Mouse (Mus musculus) limb, embryonic 11.5 days (tissue): ENCODE measurements around the gene Dupd1. TPM values are rescaled to one million over a fixed set of nuclear protein-coding genes. Genes with fewer than 3 reads are reported as not detected.

ENCODE experiments used
- ATAC-seq: fragments of 200-750 bp; cut with Nextera tagmentation; 2 replicates; pipeline ENCODE4 v1.8.0; 2017; ENCODE audit warnings: low read depth; ENCODE audit not compliant: insufficient number of reproducible peaks, low FRiP score, low TSS enrichment
- DNase-seq: peaks from one replicate; pipeline ENCODE4 v3.0.0-alpha.2; 2015; ENCODE audit warnings: low spot score
- H3K27ac ChIP-seq: fragments of 300-500 bp; sonication (generic); replicated peaks from 2 replicates; pipeline ENCODE4 v1.5.1; 2014; ENCODE audit warnings: low read depth, mild to moderate bottlenecking, low read length
- H3K27me3 ChIP-seq: fragments of 300-500 bp; sonication (generic); 2 replicates; pipeline ENCODE4 v1.6.1; 2014; ENCODE audit warnings: mild to moderate bottlenecking, low read length, mixed read lengths; ENCODE audit not compliant: control insufficient read depth, insufficient read depth
- H3K36me3 ChIP-seq: fragments of 300-500 bp; sonication (generic); 2 replicates; pipeline ENCODE4 v1.6.1; 2014; ENCODE audit warnings: mild to moderate bottlenecking, low read length, moderate library complexity, mixed read lengths; ENCODE audit not compliant: control insufficient read depth, insufficient read depth
- H3K4me1 ChIP-seq: fragments of 300-500 bp; sonication (generic); 2 replicates; pipeline ENCODE4 v1.6.1; 2014; ENCODE audit warnings: low read length, mixed read lengths; ENCODE audit not compliant: control insufficient read depth, insufficient read depth
- H3K4me2 ChIP-seq: fragments of 300-500 bp; sonication (generic); 2 replicates; pipeline ENCODE4 v1.6.1; 2014; ENCODE audit warnings: low read depth, mild to moderate bottlenecking, moderate library complexity; ENCODE audit not compliant: severe bottlenecking
- H3K4me3 ChIP-seq: fragments of 300-500 bp; sonication (generic); 2 replicates; pipeline ENCODE4 v1.5.1; 2014; ENCODE audit warnings: low read depth, low read length
- H3K9ac ChIP-seq: fragments of 300-500 bp; sonication (generic); 2 replicates; pipeline ENCODE4 v1.6.1; 2014; ENCODE audit warnings: mild to moderate bottlenecking, low read length
- H3K9me3 ChIP-seq: fragments of 300-500 bp; sonication (generic); 2 replicates; pipeline ENCODE4 v1.6.1; 2016; ENCODE audit warnings: low read length; ENCODE audit not compliant: control insufficient read depth
- WGBS: fragments of 180-500 bp; shearing (Covaris S2); extraction: QIAGEN DNeasy Blood & Tissue Kit; methylation state at CpG from one replicate; pipeline ENCODE4 v1.1.7; 2014; 5-methylcytosine and 5-hydroxymethylcytosine counted together
- polyA plus RNA-seq: library from polyadenylated mRNA; unstranded; fragments of >200 nt; fragmentation: Nextera tagmentation; extraction: Ambion mirVana; gene quantifications from 2 replicates; pipeline ENCODE4 v1.2.1, GENCODE M21; 2014

Dupd1 gene
- 0.21 and 0.55 TPM in 2 replicates for polyA plus RNA-seq

DNA sequence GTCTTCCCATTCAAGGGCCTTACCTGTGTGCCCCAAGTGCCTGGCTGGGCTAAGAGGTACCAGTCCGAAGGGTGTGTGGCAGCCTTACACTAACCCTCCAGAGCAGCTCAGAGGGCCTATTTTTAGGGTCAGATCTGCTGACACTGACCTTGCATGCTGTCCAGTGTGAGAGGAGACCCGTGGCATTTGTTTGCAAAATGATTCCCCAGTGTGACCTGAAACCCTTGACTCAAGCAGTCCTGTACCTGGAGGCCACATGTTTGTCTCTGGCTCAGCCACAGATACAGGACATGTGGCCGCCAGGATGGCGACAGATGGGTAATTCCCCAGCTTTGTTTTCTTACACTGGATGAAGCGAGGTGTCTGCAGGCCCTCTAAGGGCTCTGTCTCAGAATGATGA, at the start of gene Dupd1:
Gene Dupd1 (minus strand): TSS at position 91 of the 400 bp plus-strand sequence.
- H3K36me3 ChIP-seq: no peaks in the 10 kb centered on the region
- no peak within 1 kb of the TSS for H3K9ac ChIP-seq
- no peak within 1 kb of the TSS for H3K4me2 ChIP-seq
- no peak within 1 kb of the TSS for H3K4me3 ChIP-seq
- peaks cover 4% of the 10 kb centered on the region for H3K4me1 ChIP-seq
- WGBS: 65% methylated on average over 5 of the region's 5 CpGs
- H3K9me3 ChIP-seq: no peaks in the 10 kb centered on the region
- no peaks in the 10 kb centered on the region for H3K27me3 ChIP-seq
- ATAC-seq (no peak), DNase-seq (no peak)
- no peak within 1 kb of the TSS for H3K27ac ChIP-seq

DNA sequence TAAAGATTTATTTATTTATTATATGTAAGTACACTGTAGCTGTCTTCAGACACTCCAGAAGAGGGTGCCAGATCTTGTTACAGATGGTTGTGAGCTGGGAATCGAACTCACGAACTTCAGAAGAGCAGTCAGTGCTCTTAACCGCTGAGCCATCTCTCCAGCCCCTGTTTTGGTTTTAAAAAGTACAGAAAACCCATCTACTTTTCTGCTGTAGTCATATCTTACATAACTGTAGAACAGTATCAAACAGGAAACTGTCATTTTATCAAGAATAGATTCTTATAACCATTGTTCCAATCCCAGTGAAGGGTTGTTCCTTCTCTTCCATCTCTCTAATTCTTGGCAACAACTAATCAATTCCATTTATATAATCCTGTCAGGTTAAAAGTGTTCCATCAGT, 49.4 kb upstream of the Dupd1 start:
- ATAC-seq (no peak), DNase-seq (no peak)
- Histone ChIP-seq H3K9me3 (no peaks in the 10 kb centered on the region), H3K4me2 (no peak overlapping the region), H3K4me3 (no peak overlapping the region), H3K9ac (no peak overlapping the region), H3K36me3 (no peaks in the 10 kb centered on the region), H3K4me1 (peaks cover 6% of the 10 kb centered on the region; the same call in 1 of the 2 replicates), H3K27ac (no peak overlapping the region), H3K27me3 (no peaks in the 10 kb centered on the region)
- 90% methylated on average over 3 of the region's 3 CpGs for WGBS

DNA sequence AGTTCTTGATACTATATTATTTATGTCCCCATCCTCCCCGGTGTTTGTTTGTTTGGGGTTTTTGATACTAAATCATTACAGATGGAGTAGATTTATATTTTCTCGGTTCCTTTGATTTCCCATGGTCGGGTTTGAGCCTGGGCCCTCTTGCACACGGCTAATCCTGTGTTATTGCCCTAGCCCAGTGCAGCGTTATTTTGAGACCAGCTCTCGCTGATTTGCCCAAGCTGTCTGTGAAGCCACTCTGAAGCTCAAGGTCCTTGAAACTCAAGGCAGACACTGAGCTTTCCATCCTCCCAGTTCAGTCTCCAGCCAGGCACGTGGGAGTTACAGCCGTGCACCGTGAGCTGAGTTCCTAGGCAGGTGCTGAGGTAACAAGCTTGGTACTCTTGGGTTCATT, 47.2 kb upstream of the Dupd1 start:
- ATAC-seq (no peak), DNase-seq (no peak)
- Histone ChIP-seq H3K27ac (no peak overlapping the region), H3K4me1 (no peaks in the 10 kb centered on the region), H3K9me3 (no peaks in the 10 kb centered on the region), H3K36me3 (no peaks in the 10 kb centered on the region), H3K4me2 (no peak overlapping the region), H3K9ac (no peak overlapping the region), H3K4me3 (no peak overlapping the region), H3K27me3 (no peaks in the 10 kb centered on the region)
- 84% methylated on average over 9 of the region's 9 CpGs for WGBS

DNA sequence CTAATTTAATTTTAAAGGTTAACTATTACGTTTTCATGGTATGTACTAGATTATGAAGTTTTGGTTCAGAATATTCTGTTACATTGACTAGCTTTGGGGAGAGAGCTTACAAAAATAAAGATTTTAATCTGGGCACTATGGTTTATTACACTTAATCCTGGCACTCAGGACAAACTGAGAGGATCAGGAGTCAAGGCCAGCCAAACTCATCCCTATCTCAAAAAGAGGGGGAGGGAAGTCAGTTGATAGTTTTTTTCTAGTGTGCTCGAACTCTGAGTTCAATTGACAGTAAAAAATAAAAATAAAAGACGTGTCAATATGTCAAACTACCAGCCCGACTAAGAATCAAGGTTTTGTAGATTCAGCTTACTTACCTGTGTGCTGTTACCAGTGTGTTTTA, 39.0 kb upstream of the Dupd1 start:
- no peaks in the 10 kb centered on the region for H3K27me3 ChIP-seq
- no peaks in the 10 kb centered on the region for H3K9me3 ChIP-seq
- H3K4me3 ChIP-seq: no peak overlapping the region
- H3K4me2 ChIP-seq: no peak overlapping the region
- DNase-seq (no peak), ATAC-seq (no peak)
- peaks cover 6% of the 10 kb centered on the region; the same call in 1 of the 2 replicates for H3K4me1 ChIP-seq
- WGBS: 86% methylated on average over 4 of the region's 4 CpGs
- H3K9ac ChIP-seq: no peak overlapping the region
- H3K36me3 ChIP-seq: no peaks in the 10 kb centered on the region
- no peak overlapping the region for H3K27ac ChIP-seq

DNA sequence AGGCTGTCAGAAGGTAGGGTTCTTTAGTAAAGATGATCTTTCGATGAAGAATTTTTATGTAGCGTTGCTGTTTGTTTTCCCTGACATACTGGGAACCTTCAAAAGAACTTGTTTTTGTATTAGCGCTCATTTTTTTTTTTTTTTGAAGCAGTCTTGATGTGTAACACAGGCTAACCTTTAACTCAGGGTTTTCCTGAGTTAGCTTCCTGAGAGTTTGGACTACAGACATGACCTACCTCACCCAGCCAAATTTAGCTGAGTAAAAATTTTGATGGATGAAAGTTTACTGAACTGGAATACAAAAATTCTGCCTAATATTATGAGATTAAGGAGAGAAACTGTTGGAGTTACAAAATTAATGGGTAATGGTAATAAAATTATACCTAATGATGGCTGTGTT, 38.0 kb upstream of the Dupd1 start:
- WGBS: 94% methylated on average over 3 of the region's 3 CpGs
- Histone ChIP-seq H3K27me3 (no peaks in the 10 kb centered on the region), H3K27ac (no peak overlapping the region), H3K4me1 (peaks cover 6% of the 10 kb centered on the region; the same call in 1 of the 2 replicates), H3K36me3 (no peaks in the 10 kb centered on the region), H3K9ac (no peak overlapping the region), H3K4me2 (no peak overlapping the region), H3K9me3 (no peaks in the 10 kb centered on the region), H3K4me3 (no peak overlapping the region)
- ATAC-seq: no peak
- DNase-seq: no peak

DNA sequence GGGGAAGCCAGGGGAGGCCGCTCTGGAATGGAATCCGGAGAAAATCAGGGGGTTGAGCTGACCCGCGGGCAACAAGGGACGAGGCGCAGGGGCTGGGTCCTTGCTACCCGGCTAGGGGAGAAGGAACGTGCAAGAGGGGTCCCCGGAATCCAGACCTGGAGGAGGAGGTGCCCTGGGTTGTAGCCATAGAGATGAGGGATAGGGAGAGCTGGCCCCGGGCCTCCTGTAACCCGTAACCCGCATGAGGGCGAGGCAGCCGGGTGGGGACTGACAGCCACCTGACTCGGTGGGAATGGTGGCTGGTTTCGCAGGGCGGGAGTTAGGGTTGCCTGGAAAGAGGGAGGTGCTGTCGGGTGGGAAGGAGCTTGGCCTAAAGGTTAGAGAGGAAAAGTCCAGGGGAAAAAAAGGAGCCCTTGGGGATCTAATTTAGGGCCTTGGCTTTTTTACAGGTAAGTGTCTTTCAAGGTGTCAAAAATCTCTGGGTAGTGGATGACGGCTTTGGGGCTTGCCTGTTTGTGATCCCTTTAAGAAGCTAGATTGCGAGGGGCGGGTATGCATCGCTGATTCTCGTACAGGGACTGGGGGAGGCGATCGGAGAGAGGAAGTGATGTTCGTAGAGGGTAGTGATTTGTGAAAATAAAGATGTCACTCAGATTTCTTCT, 36.6 kb upstream of the Dupd1 start, which contains the start of gene Dusp13:
Gene Dusp13 (minus strand): TSS at position 301 of the 662 bp plus-strand sequence.
- Histone ChIP-seq H3K36me3 (no peaks in the 10 kb centered on the region), H3K27ac (peak within 1 kb of the TSS; percentile 38; the same call in 1 of the 2 replicates), H3K4me2 (peak within 1 kb of the TSS; percentile 81), H3K4me1 (peaks cover 6% of the 10 kb centered on the region; the same call in 1 of the 2 replicates), H3K9me3 (no peaks in the 10 kb centered on the region), H3K9ac (peak within 1 kb of the TSS; percentile 88), H3K27me3 (no peaks in the 10 kb centered on the region), H3K4me3 (peak within 1 kb of the TSS; percentile 99)
- ATAC-seq (peak; percentile 56; the same call in 1 of the 2 replicates), DNase-seq (peak; percentile 70)
- under 1% methylated on average over 26 of the region's 26 CpGs for WGBS

DNA sequence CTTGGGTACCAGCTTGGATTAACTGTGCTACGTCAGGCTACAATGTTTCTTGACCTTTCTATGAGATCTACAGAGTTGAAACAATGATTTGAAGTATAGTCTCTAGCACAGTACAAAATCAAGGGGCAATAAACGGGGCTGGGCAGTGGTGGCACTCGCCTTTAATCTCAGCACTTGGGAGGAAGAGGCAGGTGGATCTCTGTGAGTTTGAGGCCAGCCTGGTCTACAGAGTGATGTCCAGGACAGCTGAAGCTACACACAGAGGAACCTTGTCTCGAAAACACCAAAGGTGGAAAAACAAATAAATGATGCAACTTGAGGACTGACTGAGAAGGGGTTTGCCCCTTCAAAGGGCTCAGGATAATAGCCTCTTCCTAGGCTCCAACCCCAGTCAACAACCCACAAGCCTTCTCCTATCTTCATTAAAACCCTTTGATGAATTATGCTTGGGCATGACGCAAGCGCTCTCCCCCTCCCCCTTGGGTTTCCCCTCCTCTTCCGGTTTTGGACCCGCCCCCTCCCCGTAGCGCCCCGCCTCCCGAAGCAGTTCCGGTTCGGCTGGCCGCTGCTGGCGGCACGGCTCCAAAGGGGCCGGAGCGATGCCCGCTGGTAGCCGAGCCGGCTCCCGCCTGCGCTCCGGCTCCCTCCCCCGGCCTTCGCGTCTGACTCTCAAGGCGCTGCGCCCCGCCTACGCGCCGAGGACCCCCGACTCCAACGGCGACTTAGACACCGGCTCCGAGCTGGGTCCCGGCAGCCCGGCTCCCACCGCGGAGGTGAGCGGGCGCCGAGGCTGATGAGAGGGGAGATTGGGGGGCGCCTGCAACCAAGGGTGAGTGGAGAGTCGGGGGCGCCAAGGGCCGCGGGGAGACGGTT, 35.9 kb upstream of the Dupd1 start, which contains the start of gene Samd8:
Gene Samd8 (plus strand): TSS at position 524 of the 873 bp plus-strand sequence.
- H3K9me3 ChIP-seq: no peaks in the 10 kb centered on the region
- peak within 1 kb of the TSS; percentile 81 for H3K4me2 ChIP-seq
- peaks cover 6% of the 10 kb centered on the region; the same call in 1 of the 2 replicates for H3K4me1 ChIP-seq
- peak; percentile 89 for DNase-seq
- no peaks in the 10 kb centered on the region for H3K36me3 ChIP-seq
- peak; percentile 73; the same call in 1 of the 2 replicates for ATAC-seq
- peak within 1 kb of the TSS; percentile 99 for H3K4me3 ChIP-seq
- H3K27ac ChIP-seq: peak within 1 kb of the TSS; percentile 38; the same call in 1 of the 2 replicates
- H3K9ac ChIP-seq: peak within 1 kb of the TSS; percentile 88
- H3K27me3 ChIP-seq: no peaks in the 10 kb centered on the region
- WGBS: 7% methylated on average over 52 of the region's 52 CpGs

DNA sequence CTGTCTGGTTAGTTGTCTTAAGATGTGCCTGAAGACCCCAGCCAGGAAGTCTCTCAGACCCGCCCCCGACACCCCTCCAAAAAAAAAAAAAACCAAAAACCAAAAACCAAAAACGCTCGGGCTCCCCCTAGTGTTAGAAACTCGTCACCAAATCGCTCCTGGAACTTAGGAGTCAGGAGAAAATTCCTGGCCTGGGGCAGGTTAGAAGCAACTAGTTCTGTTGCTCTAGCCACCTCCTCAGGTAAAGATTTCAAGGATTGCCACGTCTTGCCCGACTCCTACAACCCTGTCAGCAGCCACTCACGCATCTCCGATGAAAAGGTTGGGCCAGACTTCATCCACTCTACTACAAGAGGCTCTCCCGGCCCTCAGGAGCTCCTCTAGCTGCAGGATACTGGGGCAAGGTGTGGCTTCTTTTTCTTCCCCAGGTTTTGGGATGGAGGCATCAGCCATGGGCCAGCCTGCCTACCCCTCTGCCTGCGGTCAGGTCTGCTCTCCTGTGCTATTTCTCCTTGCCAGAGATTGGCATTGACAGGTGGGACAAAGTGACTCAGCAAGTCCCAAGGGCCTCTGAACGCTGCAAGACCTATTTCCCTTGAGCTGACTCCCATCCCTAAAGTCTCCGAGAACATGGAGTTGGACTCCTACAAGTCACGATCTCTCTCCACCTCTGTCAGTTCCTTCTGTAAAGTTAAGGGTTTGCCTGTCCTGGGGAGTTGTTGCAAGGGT, 33.9 kb upstream of the Dupd1 start:
- H3K4me1 ChIP-seq: peaks cover 6% of the 10 kb centered on the region; the same call in 1 of the 2 replicates
- H3K4me2 ChIP-seq: no peak overlapping the region
- peak; percentile 77 for DNase-seq
- H3K27ac ChIP-seq: no peak overlapping the region
- H3K4me3 ChIP-seq: no peak overlapping the region
- H3K36me3 ChIP-seq: no peaks in the 10 kb centered on the region
- 43% methylated on average over 15 of the region's 15 CpGs for WGBS
- no peaks in the 10 kb centered on the region for H3K9me3 ChIP-seq
- ATAC-seq: no peak
- H3K9ac ChIP-seq: no peak overlapping the region
- H3K27me3 ChIP-seq: no peaks in the 10 kb centered on the region
